Mouse (Mus musculus): ENCODE measurements at regions not wholly inside any gene's neighbourhood (a gene's known extent, or its start where the extent isn't known, plus 50 kb on each side); places are given as distances from the start of the nearest gene placed in this dataset.

GRCm38 (mm10) chr7:69766451-69766850 lies 600.1 kb downstream of the Nr2f2 start:
- 39% methylated on average over 4 of the region's 4 CpGs for WGBS
- no peaks in the 10 kb centered on the region for H3K36me3 ChIP-seq (ENCODE audit: insufficient read depth, low read length)
- ATAC-seq (no peak), DNase-seq (ENCODE audit: low spot score) (no peak)
- H3K27me3 ChIP-seq (replicated peaks; ENCODE audit: insufficient read depth, low read length), result no peaks in the 10 kb centered on the region
- no peaks in the 10 kb centered on the region for H3K9me3 ChIP-seq (ENCODE audit: low read length)
- no peak overlapping the region for H3K4me2 ChIP-seq (replicated peaks; ENCODE audit: low read depth, low read length)
- H3K27ac ChIP-seq (ENCODE audit: low read length), result no peak overlapping the region
- no peak overlapping the region for H3K4me3 ChIP-seq (ENCODE audit: low read depth, low read length)
- TF ChIP-seq EP300 (IDR thresholded peaks at IDR 0.05) (no peak), CTCF (IDR thresholded peaks at IDR 0.05) (no peak)
- no peaks in the 10 kb centered on the region for H3K4me1 ChIP-seq (ENCODE audit: insufficient read depth, low read depth, low read length)
- no peak overlapping the region for H3K9ac ChIP-seq (replicated peaks; ENCODE audit: low read depth)

- no peak for DNase-seq (ENCODE audit: low spot score)
- no peak overlapping the region for H3K9ac ChIP-seq (replicated peaks; ENCODE audit: low read depth)
- no peak overlapping the region for H3K4me3 ChIP-seq (ENCODE audit: low read depth, low read length)
- no peaks in the 10 kb centered on the region for H3K4me1 ChIP-seq (ENCODE audit: insufficient read depth, low read depth, low read length)
- H3K4me2 ChIP-seq (replicated peaks; ENCODE audit: low read depth, low read length), result no peak overlapping the region
- no peak overlapping the region for H3K27ac ChIP-seq (ENCODE audit: low read length)
- no peaks in the 10 kb centered on the region for H3K36me3 ChIP-seq (ENCODE audit: insufficient read depth, low read length)
- no peak for ATAC-seq
- WGBS, result 50% methylated on average over 6 of the region's 6 CpGs
- no peaks in the 10 kb centered on the region for H3K27me3 ChIP-seq (replicated peaks; ENCODE audit: insufficient read depth, low read length)
- H3K9me3 ChIP-seq (ENCODE audit: low read length), result no peaks in the 10 kb centered on the region
- TF ChIP-seq EP300 (IDR thresholded peaks at IDR 0.05), result no peak
- TF ChIP-seq CTCF (IDR thresholded peaks at IDR 0.05), result no peak
Measured at GRCm38 (mm10) chr7:69740495-69740894, 626.0 kb downstream of the Nr2f2 start.

GRCm38 (mm10) chr7:69738998-69739397 lies 627.5 kb downstream of the Nr2f2 start:
- DNase-seq (ENCODE audit: low spot score), result no peak
- ATAC-seq, result no peak
- no peak for TF ChIP-seq EP300 (IDR thresholded peaks at IDR 0.05)
- TF ChIP-seq CTCF (IDR thresholded peaks at IDR 0.05), result no peak
- Histone ChIP-seq H3K4me1 (ENCODE audit: insufficient read depth, low read depth, low read length) (no peaks in the 10 kb centered on the region), H3K9ac (replicated peaks; ENCODE audit: low read depth) (no peak overlapping the region), H3K9me3 (ENCODE audit: low read length) (no peaks in the 10 kb centered on the region), H3K27me3 (replicated peaks; ENCODE audit: insufficient read depth, low read length) (no peaks in the 10 kb centered on the region), H3K4me3 (ENCODE audit: low read depth, low read length) (no peak overlapping the region), H3K27ac (ENCODE audit: low read length) (no peak overlapping the region), H3K4me2 (replicated peaks; ENCODE audit: low read depth, low read length) (no peak overlapping the region), H3K36me3 (ENCODE audit: insufficient read depth, low read length) (no peaks in the 10 kb centered on the region)
- WGBS, result 86% methylated on average over 7 of the region's 7 CpGs

GRCm38 (mm10) chr7:69715081-69715480 lies 651.5 kb downstream of the Nr2f2 start:
- DNase-seq (ENCODE audit: low spot score) (no peak), ATAC-seq (no peak)

GRCm38 (mm10) chr7:69670211-69670610 lies 696.3 kb downstream of the Nr2f2 start:
- TF ChIP-seq CTCF (IDR thresholded peaks at IDR 0.05) (no peak), EP300 (IDR thresholded peaks at IDR 0.05) (no peak)
- no peak for ATAC-seq
- DNase-seq (ENCODE audit: low spot score), result no peak
- Histone ChIP-seq H3K36me3 (ENCODE audit: insufficient read depth, low read length) (no peaks in the 10 kb centered on the region), H3K9me3 (ENCODE audit: low read length) (no peaks in the 10 kb centered on the region), H3K27me3 (replicated peaks; ENCODE audit: insufficient read depth, low read length) (no peaks in the 10 kb centered on the region), H3K27ac (ENCODE audit: low read length) (no peak overlapping the region), H3K4me2 (replicated peaks; ENCODE audit: low read depth, low read length) (no peak overlapping the region), H3K4me1 (ENCODE audit: insufficient read depth, low read depth, low read length) (no peaks in the 10 kb centered on the region), H3K4me3 (ENCODE audit: low read depth, low read length) (no peak overlapping the region), H3K9ac (replicated peaks; ENCODE audit: low read depth) (no peak overlapping the region)
- 42% methylated on average over 1 of the region's 1 CpGs for WGBS

More at GRCm38 (mm10) chr7:69715081-69715480, 651.5 kb downstream of the Nr2f2 start:
- Histone ChIP-seq H3K36me3 (ENCODE audit: insufficient read depth, low read length) (no peaks in the 10 kb centered on the region), H3K4me3 (ENCODE audit: low read depth, low read length) (no peak overlapping the region), H3K4me1 (ENCODE audit: insufficient read depth, low read depth, low read length) (no peaks in the 10 kb centered on the region), H3K27me3 (replicated peaks; ENCODE audit: insufficient read depth, low read length) (no peaks in the 10 kb centered on the region), H3K9ac (replicated peaks; ENCODE audit: low read depth) (no peak overlapping the region), H3K4me2 (replicated peaks; ENCODE audit: low read depth, low read length) (no peak overlapping the region), H3K27ac (ENCODE audit: low read length) (no peak overlapping the region), H3K9me3 (ENCODE audit: low read length) (no peaks in the 10 kb centered on the region)
- WGBS, result 89% methylated on average over 5 of the region's 5 CpGs
- TF ChIP-seq CTCF (IDR thresholded peaks at IDR 0.05), result no peak

- no peaks in the 10 kb centered on the region for H3K27me3 ChIP-seq (replicated peaks; ENCODE audit: insufficient read depth, low read length)
- TF ChIP-seq EP300 (IDR thresholded peaks at IDR 0.05) (no peak), CTCF (IDR thresholded peaks at IDR 0.05) (no peak)
- DNase-seq (ENCODE audit: low spot score), result peak; percentile 8
- no peak overlapping the region for H3K9ac ChIP-seq (replicated peaks; ENCODE audit: low read depth)
- H3K4me3 ChIP-seq (ENCODE audit: low read depth, low read length), result no peak overlapping the region
- no peaks in the 10 kb centered on the region for H3K4me1 ChIP-seq (ENCODE audit: insufficient read depth, low read depth, low read length)
- H3K36me3 ChIP-seq (ENCODE audit: insufficient read depth, low read length), result no peaks in the 10 kb centered on the region
- no peak overlapping the region for H3K27ac ChIP-seq (ENCODE audit: low read length)
- WGBS, result 4% methylated on average over 9 of the region's 9 CpGs
- H3K4me2 ChIP-seq (replicated peaks; ENCODE audit: low read depth, low read length), result no peak overlapping the region
- ATAC-seq, result no peak
- no peaks in the 10 kb centered on the region for H3K9me3 ChIP-seq (ENCODE audit: low read length)
Measured at GRCm38 (mm10) chr7:69655583-69655982, 711.0 kb downstream of the Nr2f2 start.

GRCm38 (mm10) chr7:69645449-69645848 lies 721.1 kb downstream of the Nr2f2 start:
- Histone ChIP-seq H3K27ac (ENCODE audit: low read length) (no peak overlapping the region), H3K9ac (replicated peaks; ENCODE audit: low read depth) (no peak overlapping the region), H3K27me3 (replicated peaks; ENCODE audit: insufficient read depth, low read length) (no peaks in the 10 kb centered on the region), H3K9me3 (ENCODE audit: low read length) (no peaks in the 10 kb centered on the region), H3K4me3 (ENCODE audit: low read depth, low read length) (no peak overlapping the region), H3K36me3 (ENCODE audit: insufficient read depth, low read length) (no peaks in the 10 kb centered on the region), H3K4me1 (ENCODE audit: insufficient read depth, low read depth, low read length) (no peaks in the 10 kb centered on the region), H3K4me2 (replicated peaks; ENCODE audit: low read depth, low read length) (no peak overlapping the region)
- TF ChIP-seq EP300 (IDR thresholded peaks at IDR 0.05) (no peak), CTCF (IDR thresholded peaks at IDR 0.05) (no peak)
- DNase-seq (ENCODE audit: low spot score) (no peak), ATAC-seq (no peak)
- WGBS, result 61% methylated on average over 6 of the region's 6 CpGs

Data from lung, postnatal 0 days (tissue).